Mouse (Mus musculus) ovary, adult 18-20 months (tissue): ENCODE data around the gene Socs3.

ENCODE experiments used
- DNase-seq: peaks from one replicate; pipeline ENCODE4 v3.0.0; 2022; ENCODE audit warnings: low spot score, mixed read lengths

Gene Socs3

GRCm38 (mm10) chr11:117954819-117955218 is 15.0 kb downstream of the Socs3 start:
- DNase-seq = no peak

- no peak for DNase-seq
These were observed 15.8 kb downstream of the Socs3 start for GRCm38 (mm10) chr11:117954094-117954493.

GRCm38 (mm10) chr11:117952174-117952933 is 17.5 kb downstream of the Socs3 start:
- DNase-seq = no peak

- DNase-seq = no peak
These were observed 18.5 kb downstream of the Socs3 start for GRCm38 (mm10) chr11:117951391-117951790.

GRCm38 (mm10) chr11:117949392-117950091 is 20.3 kb downstream of the Socs3 start:
- peak; percentile 72 for DNase-seq

GRCm38 (mm10) chr11:117946996-117947419 is 22.8 kb downstream of the Socs3 start:
- DNase-seq = no peak

GRCm38 (mm10) chr11:117946195-117946979 is 23.5 kb downstream of the Socs3 start:
- no peak for DNase-seq

- DNase-seq = no peak
These were observed 28.0 kb downstream of the Socs3 start for GRCm38 (mm10) chr11:117941848-117942247.

- DNase-seq = no peak
These were observed 28.5 kb downstream of the Socs3 start for GRCm38 (mm10) chr11:117941325-117941834.

GRCm38 (mm10) chr11:117940881-117941280 is 29.0 kb downstream of the Socs3 start:
- no peak for DNase-seq

- peak; percentile 48 for DNase-seq
These were observed 30.0 kb downstream of the Socs3 start for GRCm38 (mm10) chr11:117939741-117940285.

- DNase-seq = no peak
These were observed 30.7 kb downstream of the Socs3 start for GRCm38 (mm10) chr11:117939004-117939730.

- DNase-seq = peak; percentile 52
These were observed 33.6 kb downstream of the Socs3 start for GRCm38 (mm10) chr11:117936202-117936601.

- DNase-seq = no peak
These were observed 34.2 kb downstream of the Socs3 start for GRCm38 (mm10) chr11:117935616-117936015.

GRCm38 (mm10) chr11:117934576-117935368 is 35.1 kb downstream of the Socs3 start:
- no peak for DNase-seq

- peak; percentile 54 for DNase-seq
These were observed 35.7 kb downstream of the Socs3 start for GRCm38 (mm10) chr11:117934168-117934567.

- no peak for DNase-seq
These were observed 37.7 kb downstream of the Socs3 start for GRCm38 (mm10) chr11:117932195-117932594.

GRCm38 (mm10) chr11:117931576-117931975 is 38.3 kb downstream of the Socs3 start:
- no peak for DNase-seq

- no peak for DNase-seq
These were observed 39.0 kb downstream of the Socs3 start for GRCm38 (mm10) chr11:117930781-117931338.

- no peak for DNase-seq
These were observed 44.3 kb downstream of the Socs3 start for GRCm38 (mm10) chr11:117925541-117925940.
